Mouse (Mus musculus) cortical plate, adult 2 months (tissue): ENCODE measurements around the gene Fam219a.

Source experiments
- CTCF ChIP-seq: fragments of 200-500 bp; IDR thresholded peaks from 2 replicates; pipeline ENCODE4 v1.5.1; 2011; ENCODE audit warnings: mild to moderate bottlenecking, control low read depth, low read length; ENCODE audit not compliant: insufficient read depth; ENCODE audit errors: extremely low read depth
- POLR2A ChIP-seq: fragments of 200-500 bp; IDR thresholded peaks from 2 replicates; pipeline ENCODE4 v1.6.1; 2011; ENCODE audit warnings: mild to moderate bottlenecking, low read length, control low read depth; ENCODE audit not compliant: insufficient read depth; ENCODE audit errors: extremely low read depth

GRCm38 (mm10) chr4:41612166-41612565 is 42.8 kb upstream of the Fam219a start:
- TF ChIP-seq POLR2A (no peak), CTCF (no peak)
